Mouse (Mus musculus) adrenal gland, adult 8-10 months (tissue): ENCODE data around the gene B230219D22Rik. TPM values are rescaled to one million over a fixed set of nuclear protein-coding genes. Genes with fewer than 3 reads are reported as not detected.
A peak's percentile ranks its signal among the peaks of the same experiment; 100 is the strongest.
"Not testable (repeated sequence)": the region's sequence is repeated elsewhere in the genome, so short reads cannot be mapped to it uniquely, and the experiment has no call there.

Experiments used
- DNase-seq: peaks from one replicate; pipeline ENCODE4 v3.0.0; 2022
- total RNA-seq, 4 experiments: library from RNA; stranded (reverse); gene quantifications; 2 replicates each; pipeline ENCODE4 v1.2.4; 2022

The B230219D22Rik gene
- total RNA-seq, result 10 to 100 TPM; 60.0 to 63.6 (median 61.4) TPM

DNA sequence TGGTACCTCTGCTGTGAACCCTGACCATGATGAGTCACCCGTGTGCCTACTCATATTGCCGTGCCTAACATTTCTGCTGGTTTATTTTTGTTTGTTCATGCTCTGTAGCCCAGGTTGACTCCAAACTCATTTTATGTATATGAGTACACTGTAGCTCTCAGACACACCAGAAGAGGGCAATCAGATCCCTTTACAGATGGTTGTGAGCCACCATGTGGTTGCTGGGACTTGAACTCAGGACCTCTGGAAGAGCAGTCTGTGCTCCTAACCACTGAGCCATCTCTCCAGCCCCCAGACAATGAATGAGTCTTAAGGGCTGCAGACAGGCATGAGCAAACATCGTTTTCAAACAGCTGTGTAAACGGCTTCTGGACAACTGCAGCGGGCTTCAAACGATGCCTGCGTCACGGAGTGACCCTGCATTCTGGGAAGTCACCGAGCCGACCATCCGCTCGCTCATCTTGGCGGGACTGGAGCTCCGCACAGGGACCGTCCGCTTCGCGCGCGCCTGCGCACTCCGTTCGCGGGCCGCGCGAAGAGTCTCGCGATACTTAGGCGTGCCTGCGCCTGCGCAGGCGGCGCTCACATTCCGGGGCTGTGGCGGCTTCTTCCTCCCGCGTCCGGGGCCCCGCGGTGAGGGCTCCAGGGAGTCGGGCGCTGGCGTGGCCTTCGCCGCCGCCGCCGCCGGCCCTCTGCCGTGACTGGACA is at the start of gene B230219D22Rik:
B230219D22Rik (plus strand) TSS at position 590 of the 708 bp plus-strand sequence.
- peak; percentile 81 for DNase-seq

DNA sequence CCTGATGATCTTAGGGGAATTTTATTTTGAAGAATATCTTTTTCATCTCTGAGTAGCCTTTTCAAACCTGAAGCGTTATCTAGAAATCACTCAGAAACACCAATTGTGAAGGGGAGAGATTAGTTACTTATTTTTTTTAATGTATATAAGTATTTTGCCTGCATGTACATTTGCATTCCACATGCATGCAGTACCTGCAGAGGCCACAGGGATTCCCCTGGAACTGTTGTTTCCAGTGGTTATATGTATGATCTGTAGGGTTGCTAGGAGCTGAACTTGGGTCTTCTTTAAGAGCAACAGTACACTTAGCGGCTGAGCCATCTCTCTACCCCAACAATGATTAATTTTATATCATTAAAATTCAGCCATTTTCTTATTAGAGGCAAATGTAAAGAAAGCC is 48.4 kb upstream of the B230219D22Rik start:
- DNase-seq, result no peak

DNA sequence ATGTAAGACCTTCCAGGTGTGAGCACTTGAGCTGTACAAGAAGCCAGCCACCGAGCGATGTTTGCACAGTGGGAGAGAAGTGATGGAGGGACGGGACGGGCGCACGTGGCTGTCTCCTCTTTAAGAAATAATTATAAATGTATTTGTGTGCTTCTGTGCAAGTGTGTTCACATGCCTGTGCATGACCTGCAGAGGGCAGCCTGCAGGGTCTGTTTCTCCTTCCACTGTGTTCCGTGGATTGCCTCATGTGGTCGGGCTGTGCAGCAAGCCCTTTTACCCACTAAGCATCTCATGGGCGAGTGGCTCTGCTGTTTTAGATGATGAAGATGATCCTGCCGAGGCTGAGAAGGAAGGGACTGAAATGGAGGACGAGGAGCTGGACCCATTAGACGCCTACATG is 42.8 kb upstream of the B230219D22Rik start:
- DNase-seq, result no peak

DNA sequence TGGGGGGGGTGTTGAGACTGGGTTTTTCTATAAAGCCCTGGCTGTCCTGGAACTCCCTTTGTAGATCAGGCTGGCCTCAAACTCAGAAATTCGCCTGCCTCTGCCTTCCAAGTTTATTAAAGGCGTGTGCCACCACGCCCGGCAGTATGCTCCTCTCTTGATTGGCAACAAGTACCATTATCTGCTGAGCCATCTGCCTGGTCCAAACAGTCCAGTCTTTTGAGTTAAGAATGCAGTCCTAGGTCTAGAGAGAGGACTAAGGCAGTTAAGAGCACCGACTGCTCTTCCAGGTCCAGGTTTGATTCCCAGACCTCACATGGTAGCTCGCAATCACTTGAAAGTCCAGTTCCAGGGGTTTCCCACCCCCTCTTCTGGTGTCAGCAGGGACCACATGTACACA is 41.9 kb upstream of the B230219D22Rik start:
- no peak for DNase-seq

DNA sequence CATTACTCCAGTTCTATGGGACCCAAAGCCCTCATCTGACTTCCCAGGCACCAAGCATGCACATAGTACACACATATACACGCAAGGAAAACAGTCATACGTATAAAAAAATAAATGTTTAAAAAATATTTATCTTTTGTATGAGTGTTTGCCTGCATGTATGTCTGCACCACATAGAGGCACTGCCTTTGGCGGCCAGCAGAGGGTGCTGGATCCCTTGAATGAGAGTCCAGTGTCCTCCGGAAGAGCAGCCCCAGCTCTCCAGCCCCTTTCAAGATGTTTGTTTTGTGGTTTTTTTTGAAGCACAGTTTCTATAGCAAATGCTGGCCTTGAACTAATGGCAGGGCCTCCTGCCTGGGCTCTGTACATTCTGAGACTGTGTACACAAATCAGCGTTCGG is 24.4 kb upstream of the B230219D22Rik start:
- no peak for DNase-seq

DNA sequence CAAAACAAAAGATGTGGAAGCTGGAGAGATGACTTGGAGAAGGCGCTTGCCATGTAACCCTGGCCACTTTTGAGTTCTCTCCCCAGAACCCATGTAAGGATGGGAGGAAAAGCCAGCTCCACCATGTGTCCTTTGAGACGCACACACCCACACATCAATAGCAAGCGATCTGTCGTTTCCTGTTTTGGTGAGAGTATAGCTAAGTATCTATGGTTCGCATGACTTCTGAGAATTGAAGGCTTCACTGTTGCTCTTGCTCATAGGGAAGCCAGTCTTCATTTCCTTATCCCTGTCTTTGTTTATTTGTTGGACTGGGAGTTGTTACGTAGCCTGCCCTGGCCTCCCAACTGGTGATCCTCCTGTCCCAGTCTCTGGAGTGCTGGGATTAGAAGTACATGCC is 20.2 kb upstream of the B230219D22Rik start:
- DNase-seq, result no peak

DNA sequence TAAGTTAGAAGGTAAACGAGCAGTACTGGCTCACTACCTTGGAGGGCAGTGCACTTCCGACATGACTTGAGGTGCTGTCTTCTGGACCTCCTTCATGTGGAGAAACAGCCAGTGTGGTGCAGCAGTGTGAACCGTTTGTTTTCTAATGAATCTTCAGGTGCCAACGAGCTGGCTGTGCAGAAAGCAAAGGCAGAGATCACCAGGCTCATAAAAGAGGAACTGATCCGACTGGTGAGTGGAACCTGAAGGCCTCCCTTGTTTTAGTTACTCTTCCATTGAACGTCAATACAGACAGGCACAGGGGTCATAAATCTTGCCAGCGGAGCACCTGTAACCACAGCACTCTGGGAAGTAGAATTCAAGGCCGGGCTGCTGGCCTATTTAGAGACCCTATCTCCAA is 15.6 kb upstream of the B230219D22Rik start:
- no peak for DNase-seq

DNA sequence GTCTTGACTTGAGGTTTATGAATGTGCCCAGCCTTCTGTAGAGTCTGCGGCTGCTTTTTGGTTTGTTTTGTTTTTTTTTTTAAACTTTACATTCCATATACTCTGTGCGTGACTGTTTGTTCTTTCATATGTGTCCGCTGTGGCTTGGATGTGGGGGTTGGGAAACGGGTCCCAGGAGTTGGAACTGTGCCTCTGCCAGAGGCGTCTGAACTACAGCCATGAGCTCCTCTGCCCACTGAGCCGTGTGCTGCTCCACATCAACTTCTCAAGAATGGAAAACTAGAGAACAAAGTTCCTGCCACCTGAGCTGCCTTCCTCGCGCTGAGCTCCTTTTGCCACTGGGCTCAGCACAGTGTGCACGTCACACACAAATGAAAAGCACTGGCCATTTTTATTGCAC is 10.7 kb upstream of the B230219D22Rik start:
- DNase-seq, result no peak

DNA sequence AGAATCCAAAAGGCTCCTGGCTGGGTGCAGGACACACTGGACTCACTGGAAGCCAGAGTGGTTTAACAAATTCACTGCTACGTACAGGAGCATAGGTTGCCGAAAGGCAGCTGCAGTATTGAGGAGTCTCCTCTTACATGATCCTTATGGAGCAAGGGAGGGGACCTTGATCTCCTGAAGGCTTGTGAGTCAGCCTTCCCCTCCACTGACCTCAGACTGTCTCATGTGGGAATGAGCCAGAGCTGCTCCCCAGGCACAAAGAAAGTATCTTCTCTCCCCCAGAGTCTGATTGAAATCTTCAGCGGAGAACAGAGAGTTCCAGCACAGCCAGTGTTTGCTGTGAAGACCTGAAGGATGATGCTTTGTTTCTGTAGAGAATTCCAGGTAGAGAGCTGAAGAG is 9.3 kb upstream of the B230219D22Rik start:
- DNase-seq, result peak; percentile 31

DNA sequence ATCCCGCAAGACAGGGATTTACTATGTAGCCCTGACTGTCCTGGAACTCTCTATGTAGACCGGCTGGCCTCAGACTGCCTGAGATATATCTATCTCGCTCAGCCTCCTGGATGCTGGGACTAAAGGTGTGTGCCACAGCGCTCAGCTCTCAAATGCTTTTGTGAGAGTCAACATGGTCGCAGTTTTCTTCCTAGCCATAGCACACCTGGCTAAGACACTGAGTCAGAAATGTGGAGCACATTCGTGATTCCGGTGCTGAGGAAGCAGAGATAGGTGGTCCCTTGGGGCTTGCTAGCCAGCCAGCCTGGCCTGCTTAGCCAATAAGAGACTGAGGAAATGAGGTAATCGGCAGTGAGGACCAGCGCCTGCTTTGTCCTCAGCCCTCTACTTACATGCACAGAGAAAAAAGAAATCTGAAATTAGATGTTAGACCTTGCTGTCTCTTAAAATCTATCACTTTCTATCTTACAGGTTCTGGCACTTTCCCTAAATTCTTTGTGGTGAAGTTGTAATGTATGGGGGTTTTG is 6.8 kb upstream of the B230219D22Rik start:
- DNase-seq, result no peak

DNA sequence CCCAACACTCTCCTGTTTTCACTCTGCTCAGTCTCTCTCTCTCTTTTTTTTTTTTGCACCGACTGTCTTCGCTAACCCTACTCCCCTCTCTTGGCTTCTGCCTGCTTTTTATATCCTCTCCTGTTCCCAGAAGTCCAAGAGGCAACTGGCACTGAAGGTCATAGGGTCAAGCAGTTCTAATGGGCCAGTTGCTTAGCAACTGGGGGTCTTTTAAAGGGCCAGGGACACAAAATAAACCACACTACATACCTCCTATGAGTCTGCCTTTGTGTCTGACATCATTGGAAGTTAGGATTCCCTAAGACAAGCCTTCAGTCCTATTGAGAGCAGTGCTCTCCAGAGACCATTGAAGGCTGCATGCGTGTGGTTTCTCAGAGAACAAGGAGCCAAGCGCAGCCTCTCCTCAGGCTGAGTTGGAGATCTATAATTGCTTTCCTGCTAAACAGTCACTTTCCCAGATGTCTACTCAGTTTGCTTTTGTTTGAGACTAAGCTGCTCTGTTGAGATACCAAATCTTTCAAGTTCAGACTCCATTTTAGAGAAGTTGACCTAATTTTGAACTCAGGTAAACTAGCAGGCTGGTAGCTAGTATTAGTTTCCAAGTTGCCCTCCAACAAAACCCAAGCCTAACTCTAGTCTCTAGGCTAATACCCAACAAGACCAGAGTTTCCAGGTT is 4.9 kb upstream of the B230219D22Rik start:
- DNase-seq, result no peak

DNA sequence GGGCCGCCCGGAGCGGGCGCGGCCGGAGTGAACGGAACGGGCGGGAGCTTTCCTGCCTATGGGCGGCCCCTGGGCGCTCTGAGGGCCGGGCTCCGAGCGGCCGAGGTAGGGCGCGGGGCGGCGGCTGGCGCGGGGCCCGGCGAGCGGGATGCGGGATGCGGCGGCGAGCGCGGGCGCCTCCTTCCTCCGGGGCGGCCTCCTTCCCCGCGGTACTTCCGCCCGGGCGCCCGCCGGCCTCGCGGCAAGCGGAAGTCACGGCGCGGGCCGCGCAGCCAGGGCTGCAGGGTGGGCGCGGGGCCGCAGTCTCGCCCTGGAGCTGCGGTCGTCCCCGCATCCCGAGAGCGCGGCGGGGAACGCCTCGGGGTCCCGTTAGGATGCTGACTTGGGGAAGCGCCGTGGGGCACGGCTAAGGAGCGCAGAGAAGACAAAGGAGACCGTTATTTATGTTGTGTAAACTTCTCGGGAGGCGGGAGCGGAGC is 358 bp downstream of the B230219D22Rik start:
- no peak for DNase-seq

DNA sequence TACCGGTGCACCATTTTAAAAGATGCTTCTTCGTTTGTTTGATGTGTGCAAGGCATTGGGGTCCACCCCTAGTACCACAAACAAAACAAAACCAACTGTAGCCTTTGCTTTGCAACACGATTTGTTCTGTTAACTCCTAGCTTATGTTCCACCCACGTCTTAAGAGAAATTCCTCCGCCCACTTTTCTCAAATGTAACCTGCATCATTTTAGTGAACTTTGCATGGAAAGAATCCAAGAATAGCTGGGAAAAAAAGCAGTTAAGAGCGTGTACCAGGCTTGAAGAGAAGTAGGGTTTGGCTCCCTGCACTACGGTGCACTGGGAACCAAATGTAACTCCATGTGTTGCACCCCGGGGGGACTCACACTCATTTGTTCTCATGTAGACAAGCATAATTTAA is 1.2 kb downstream of the B230219D22Rik start:
- DNase-seq, result no peak

DNA sequence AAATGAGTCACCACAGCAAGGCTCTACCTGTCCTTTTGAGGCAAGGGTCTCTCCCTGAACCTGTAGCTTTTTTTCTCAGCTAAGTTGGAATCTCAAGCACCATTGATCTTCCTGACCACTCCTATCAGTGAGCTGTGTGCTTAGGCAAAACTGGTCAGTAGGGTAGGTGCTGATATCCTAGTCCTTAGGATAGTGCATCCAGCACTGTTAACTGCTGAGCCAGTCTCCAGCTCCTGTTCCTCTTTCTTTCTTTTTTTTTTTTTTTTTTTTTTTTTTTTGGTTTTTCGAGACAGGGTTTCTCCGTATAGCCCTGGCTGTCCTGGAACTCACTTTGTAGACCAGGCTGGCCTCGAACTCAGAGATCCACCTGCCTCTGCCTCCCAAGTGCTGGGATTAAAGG is 3.1 kb downstream of the B230219D22Rik start:
- not testable (repeated sequence) for DNase-seq

DNA sequence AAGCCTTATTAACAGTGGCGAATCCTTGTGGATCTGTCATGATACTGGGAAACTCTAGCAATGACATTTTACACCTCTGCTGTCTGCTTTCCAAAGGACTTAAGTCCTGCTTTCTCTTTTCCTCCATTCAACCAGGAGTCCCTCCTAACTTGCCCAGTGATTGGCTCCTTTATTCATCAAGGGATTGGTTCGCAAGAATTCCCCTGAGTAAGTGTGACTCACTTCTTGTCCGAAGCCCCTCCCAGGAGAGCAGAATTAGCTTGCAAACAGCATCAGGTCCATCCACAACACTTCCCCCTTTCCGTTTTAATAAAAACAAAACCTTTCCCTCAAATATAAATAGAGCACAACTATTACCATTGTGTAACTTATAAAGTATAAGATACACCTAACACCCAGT is 11.4 kb downstream of the B230219D22Rik start:
- DNase-seq, result no peak

DNA sequence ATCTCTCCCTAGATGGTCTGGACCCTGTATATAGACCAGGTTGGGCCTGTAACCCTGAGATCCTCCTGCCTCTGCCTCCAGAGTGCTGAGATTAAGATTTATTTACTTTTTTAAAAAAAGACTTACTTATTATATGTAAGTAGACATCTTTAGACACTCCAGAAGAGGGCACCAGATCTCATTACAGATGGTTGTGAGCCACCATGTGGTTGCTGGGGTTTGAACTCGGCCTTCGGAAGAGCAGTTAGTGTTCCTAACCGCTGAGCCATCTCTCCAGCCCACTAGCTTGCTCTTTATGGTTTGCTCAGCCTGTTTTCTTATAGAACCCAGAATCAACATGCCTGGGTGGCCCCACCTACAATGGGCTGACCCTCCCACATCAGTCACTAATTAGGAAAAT is 19.9 kb downstream of the B230219D22Rik start:
- no peak for DNase-seq

DNA sequence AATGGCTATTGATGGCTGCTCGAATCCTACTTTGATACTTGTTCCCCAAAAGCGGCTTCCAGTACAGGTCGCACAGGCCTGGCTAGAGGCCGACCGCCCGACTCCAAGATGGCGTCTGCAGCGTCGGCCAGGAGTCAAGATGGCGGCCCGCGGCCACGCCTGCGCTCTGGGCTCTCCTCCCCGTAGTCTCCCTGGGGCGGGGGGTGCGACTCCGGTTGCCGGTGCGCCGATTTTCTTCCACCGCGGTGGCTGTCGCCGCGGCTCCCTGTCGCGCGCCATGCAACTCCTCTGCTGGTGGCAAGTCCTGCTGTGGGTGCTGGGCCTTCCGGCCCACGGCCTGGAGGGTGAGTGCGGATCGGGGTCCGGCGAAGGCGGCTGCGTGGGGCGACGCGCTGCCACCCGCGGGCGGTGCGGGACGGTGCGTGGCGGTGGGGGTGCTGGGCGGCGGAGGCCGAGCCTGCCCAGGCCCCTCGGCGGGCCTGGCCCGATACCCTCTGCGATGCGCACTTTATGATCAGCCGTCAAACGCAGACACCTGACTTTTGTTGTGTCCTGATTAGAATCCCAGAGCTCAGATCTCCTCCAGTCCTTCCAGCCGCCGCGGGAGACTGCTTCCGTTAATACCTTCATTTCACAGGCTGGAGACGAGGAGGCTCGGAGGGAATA is 21.7 kb downstream of the B230219D22Rik start, which contains the start of gene Txndc15:
Txndc15 (plus strand) TSS at position 150 of the 666 bp plus-strand sequence.
- peak; percentile 85 for DNase-seq

DNA sequence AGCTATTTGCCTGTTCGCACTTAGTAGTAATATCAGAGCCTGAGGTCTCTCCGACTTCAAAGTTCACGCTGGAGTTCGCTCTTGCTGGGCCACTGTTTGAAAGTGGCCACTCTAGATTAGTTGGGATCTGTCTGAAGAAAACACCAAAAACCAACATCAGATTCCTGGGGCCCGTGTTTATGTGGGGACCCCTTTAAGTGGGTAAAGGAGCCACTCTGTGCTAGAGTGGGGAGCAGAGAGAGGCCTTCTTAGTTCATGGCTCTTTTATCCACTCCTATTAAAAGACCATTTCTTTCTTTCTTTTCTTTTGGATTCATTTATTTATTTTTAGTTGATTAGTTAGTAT is 22.2 kb downstream of the B230219D22Rik start:
- DNase-seq, result no peak

DNA sequence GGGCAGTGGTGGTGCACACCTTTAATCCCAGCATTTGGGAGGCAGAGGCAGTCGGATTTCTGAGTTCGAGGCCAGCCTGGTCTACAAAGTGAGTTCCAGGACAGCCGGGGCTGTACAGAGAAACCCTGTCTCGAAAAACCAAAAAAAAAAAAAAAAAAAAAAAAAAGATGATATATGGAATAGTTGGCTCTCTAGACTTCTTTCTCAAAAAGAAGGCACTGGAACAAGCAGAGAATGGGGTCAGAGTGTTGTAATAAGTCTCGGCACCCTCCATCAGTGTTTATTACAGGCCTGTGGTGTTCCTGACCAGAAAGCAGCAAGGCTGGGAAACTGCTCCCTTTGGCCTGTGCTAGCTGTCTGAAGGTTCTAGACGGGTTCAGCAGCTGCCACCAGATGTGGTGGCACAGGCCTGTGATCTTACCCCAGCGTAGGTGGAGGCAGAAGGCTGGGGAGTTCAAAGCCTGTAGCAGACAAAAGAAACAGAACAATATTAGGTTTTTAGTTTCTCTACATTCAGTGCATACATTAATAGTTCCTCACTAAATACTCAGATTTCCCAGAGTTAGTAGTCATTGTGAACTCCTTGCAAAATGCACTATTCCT is 23.1 kb downstream of the B230219D22Rik start:
- no peak for DNase-seq

DNA sequence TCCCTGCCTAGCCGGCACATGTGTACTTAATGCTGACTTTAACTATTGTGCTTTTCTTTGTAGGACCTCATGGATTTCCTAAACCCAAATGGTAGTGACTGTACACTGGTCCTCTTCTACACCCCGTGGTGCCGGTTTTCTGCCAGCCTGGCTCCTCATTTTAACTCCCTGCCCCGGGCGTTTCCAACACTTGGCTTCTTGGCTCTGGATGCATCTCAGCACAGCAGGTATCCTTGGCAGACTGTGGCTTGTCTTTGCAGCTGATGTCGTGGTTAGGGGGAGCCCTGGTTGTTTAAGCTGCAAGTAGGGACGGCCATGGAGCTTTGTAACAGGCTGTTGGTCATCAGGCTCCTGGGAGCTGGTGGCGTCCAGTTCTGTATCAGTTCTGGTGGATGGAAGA is 28.6 kb downstream of the B230219D22Rik start:
- no peak for DNase-seq

DNA sequence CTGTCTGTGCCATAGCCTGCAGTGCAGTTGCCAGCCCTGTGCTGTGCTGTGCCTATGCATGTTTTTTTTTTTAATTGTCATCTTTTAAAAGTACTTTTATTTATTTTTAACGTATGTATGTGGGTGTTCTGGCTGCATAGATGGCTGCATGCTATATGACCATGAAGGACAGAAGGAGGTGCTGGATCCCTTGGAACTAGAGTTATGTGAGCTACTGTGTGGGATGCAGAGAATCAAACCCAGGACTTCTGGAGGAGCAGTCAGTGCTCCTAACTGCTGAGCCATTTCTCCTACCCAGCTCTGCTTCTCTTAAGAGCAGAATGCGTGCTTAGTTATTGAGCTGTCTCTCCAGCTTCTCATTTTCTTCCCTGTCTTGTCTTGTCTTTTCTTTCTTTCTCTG is 29.1 kb downstream of the B230219D22Rik start:
- no peak for DNase-seq

DNA sequence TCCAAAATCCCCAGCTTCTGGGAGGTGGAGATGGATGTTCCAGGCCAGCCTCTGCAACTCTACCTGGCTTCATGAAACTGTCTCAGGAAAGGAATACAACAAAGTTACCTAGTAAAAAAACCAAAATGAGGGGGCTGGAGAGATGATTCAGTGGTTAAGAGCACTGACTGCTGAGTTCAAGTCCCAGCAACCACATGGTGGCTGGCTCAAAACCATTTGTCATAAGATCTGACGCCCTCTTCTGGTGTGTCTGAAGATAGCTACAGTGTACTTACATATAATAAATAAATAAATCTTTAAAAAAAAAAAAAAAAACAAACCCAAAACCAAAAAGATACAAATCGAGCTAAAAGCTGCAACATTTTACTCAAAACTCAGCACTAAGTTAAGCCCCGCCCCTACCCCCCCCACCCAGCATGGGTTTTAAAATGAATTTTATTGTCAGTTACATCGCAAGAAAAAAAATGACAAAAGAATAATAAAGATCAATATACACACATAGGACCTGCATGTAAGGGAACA is 33.7 kb downstream of the B230219D22Rik start:
- DNase-seq, result no peak
